Comparison of ENCODE assay signal across 28 mouse cellular contexts in genomic region chr10:84889096-84889846, GRCm38 (mm10). TPM values are rescaled to one million over a fixed set of nuclear protein-coding genes. Genes with fewer than 3 reads are reported as not detected.
DNase-seq lines count a peak whose midpoint lies in the region; ATAC-seq and TF ChIP-seq lines count a peak whose summit lies in the region.
"Had no signal": no experiment of that assay in that cellular context is flagged by ENCODE, and none has a peak within 500 bp of the region (broad histone marks: within the 10 kb centered on the region; RNA-seq: fewer than 3 reads in every experiment).

No protein-coding gene starts in this region.

- no peak overlapping the region for H3K4me2 ChIP-seq in hindbrain, embryonic 12.5 days (replicated peaks)
- H3K4me2 ChIP-seq in forebrain, embryonic 13.5 days, result 0 out of 2 replicates have a peak overlapping the region, but pooled peaks have one; percentile 5
- H3K4me2 ChIP-seq in midbrain, embryonic 13.5 days (replicated peaks), result no peak overlapping the region
- H3K4me2 ChIP-seq: embryonic facial prominence, embryonic 15.5 days; heart, embryonic 11.5 days; hindbrain, embryonic 14.5 days; intestine, embryonic 15.5 days; limb, embryonic 15.5 days; lung, embryonic 14.5 days had no signal

- no peak for DNase-seq in hindbrain, embryonic 10.5 days (ENCODE audit: low spot score)
- DNase-seq in brain, embryonic 14.5 days (ENCODE audit: low read depth), result peak; percentile 87
- no peak for DNase-seq in lung, postnatal 14 days
- no peak for DNase-seq in kidney, adult 8-10 months
- DNase-seq in kidney, postnatal 25 days, result no peak
- DNase-seq: cerebellum, adult 11-12 months; embryo, embryonic 11 days; gastrocnemius, postnatal 10 days; kidney, adult 9 months; kidney, postnatal 36 days; layer of hippocampus, postnatal 36 days; lung, embryonic 14.5 days; lung, postnatal 4 days; thymus, adult 18-20 months; thymus, postnatal 4 days had no signal

- peaks cover 3% of the 10 kb centered on the region; the same call in 1 of the 2 replicates for H3K4me1 ChIP-seq in hindbrain, embryonic 12.5 days
- no peaks in the 10 kb centered on the region for H3K4me1 ChIP-seq in hindbrain, embryonic 10.5 days (replicated peaks)
- H3K4me1 ChIP-seq in forebrain, embryonic 13.5 days, result peaks cover 18% of the 10 kb centered on the region
- H3K4me1 ChIP-seq in midbrain, embryonic 13.5 days (replicated peaks), result peaks cover 14% of the 10 kb centered on the region
- H3K4me1 ChIP-seq: embryonic facial prominence, embryonic 15.5 days had no signal

- H3K9ac ChIP-seq in hindbrain, embryonic 12.5 days, result no peak overlapping the region
- H3K9ac ChIP-seq in forebrain, embryonic 13.5 days, result no peak overlapping the region
- H3K9ac ChIP-seq in midbrain, embryonic 13.5 days (replicated peaks), result no peak overlapping the region
- H3K9ac ChIP-seq: embryonic facial prominence, embryonic 15.5 days; hindbrain, embryonic 14.5 days; intestine, embryonic 15.5 days; limb, embryonic 15.5 days; liver, embryonic 14.5 days; lung, embryonic 14.5 days had no signal

- no peak for TF ChIP-seq CTCF in brain, embryonic 14.5 days (IDR thresholded peaks at IDR 0.05; ENCODE audit: borderline replicate concordance, extremely low read depth, insufficient read depth, insufficient read length)

- 0 out of 2 replicates have a peak, but pooled peaks cover 11% of the 10 kb centered on the region for H3K36me3 ChIP-seq in hindbrain, embryonic 12.5 days
- H3K36me3 ChIP-seq in hindbrain, embryonic 10.5 days, result peaks cover 95% of the 10 kb centered on the region
- peaks cover 2% of the 10 kb centered on the region for H3K36me3 ChIP-seq in forebrain, embryonic 13.5 days (ENCODE audit: poor library complexity, severe bottlenecking)
- H3K36me3 ChIP-seq in midbrain, embryonic 13.5 days, result peaks cover 11% of the 10 kb centered on the region
- H3K36me3 ChIP-seq: embryonic facial prominence, embryonic 15.5 days; G1E; intestine, embryonic 15.5 days; limb, embryonic 15.5 days had no signal

- 56% methylated on average over 4 of the region's 4 CpGs for WGBS in hindbrain, embryonic 12.5 days
- WGBS in hindbrain, embryonic 10.5 days, result 65% methylated on average over 4 of the region's 4 CpGs
- 15% methylated on average over 4 of the region's 4 CpGs for WGBS in forebrain, embryonic 13.5 days
- WGBS in midbrain, embryonic 13.5 days, result 37% methylated on average over 4 of the region's 4 CpGs

- H3K27me3 ChIP-seq in hindbrain, embryonic 12.5 days, result no peaks in the 10 kb centered on the region
- H3K27me3 ChIP-seq in hindbrain, embryonic 10.5 days (ENCODE audit: insufficient read depth, poor library complexity, severe bottlenecking), result no peaks in the 10 kb centered on the region
- H3K27me3 ChIP-seq in forebrain, embryonic 13.5 days, result no peaks in the 10 kb centered on the region
- no peaks in the 10 kb centered on the region for H3K27me3 ChIP-seq in midbrain, embryonic 13.5 days
- H3K27me3 ChIP-seq: CH12.LX; embryonic facial prominence, embryonic 15.5 days; intestine, embryonic 15.5 days; limb, embryonic 15.5 days; Patski had no signal

- H3K9me3 ChIP-seq in hindbrain, embryonic 12.5 days (replicated peaks), result no peaks in the 10 kb centered on the region
- H3K9me3 ChIP-seq in hindbrain, embryonic 10.5 days, result no peaks in the 10 kb centered on the region
- no peaks in the 10 kb centered on the region for H3K9me3 ChIP-seq in forebrain, embryonic 13.5 days (replicated peaks)
- no peaks in the 10 kb centered on the region for H3K9me3 ChIP-seq in midbrain, embryonic 13.5 days
- H3K9me3 ChIP-seq: embryonic facial prominence, embryonic 15.5 days; G1E; intestine, embryonic 15.5 days; limb, embryonic 15.5 days had no signal

- H3K4me3 ChIP-seq in hindbrain, embryonic 12.5 days, result no peak overlapping the region
- no peak overlapping the region for H3K4me3 ChIP-seq in hindbrain, embryonic 10.5 days
- no peak overlapping the region for H3K4me3 ChIP-seq in forebrain, embryonic 13.5 days
- no peak overlapping the region for H3K4me3 ChIP-seq in midbrain, embryonic 13.5 days (replicated peaks)
- H3K4me3 ChIP-seq: embryonic facial prominence, embryonic 15.5 days; intestine, embryonic 15.5 days; limb, embryonic 15.5 days; myocyte had no signal

- no peak for ATAC-seq in hindbrain, embryonic 12.5 days (ENCODE audit: low FRiP score)
- peak; percentile 63 for ATAC-seq in forebrain, embryonic 13.5 days
- ATAC-seq in midbrain, embryonic 13.5 days, result peak; percentile 76
- ATAC-seq: intestine, embryonic 15.5 days; Patski had no signal

- 0 out of 2 replicates have a peak overlapping the region, but pooled peaks have one; percentile 40 for H3K27ac ChIP-seq in hindbrain, embryonic 12.5 days
- no peak overlapping the region for H3K27ac ChIP-seq in hindbrain, embryonic 10.5 days
- H3K27ac ChIP-seq in forebrain, embryonic 13.5 days, result no peak overlapping the region
- H3K27ac ChIP-seq in midbrain, embryonic 13.5 days, result peak overlapping the region; percentile 47
- H3K27ac ChIP-seq: embryonic facial prominence, embryonic 15.5 days; hindbrain, embryonic 14.5 days; intestine, embryonic 15.5 days; limb, embryonic 15.5 days; liver, embryonic 14.5 days had no signal

- no peak for TF ChIP-seq POLR2A in brain, embryonic 14.5 days (IDR thresholded peaks at IDR 0.05; ENCODE audit: borderline replicate concordance, extremely low read depth, insufficient read depth, insufficient read length, poor library complexity, severe bottlenecking)

RNA-seq across cellular contexts. Expression of gene Ric8b, which starts 28.1 kb away (rescaled TPM):
- 42.4 and 44.9 TPM in 2 replicates for polyA plus RNA-seq in hindbrain, embryonic 12.5 days (2016; fragmentation: Nextera tagmentation; extraction: Ambion mirVana)
- 27.4 and 29.5 TPM in 2 replicates for polyA plus RNA-seq in hindbrain, embryonic 10.5 days (2016; fragmentation: Nextera tagmentation; extraction: Ambion mirVana)
- polyA plus RNA-seq in brain, embryonic 14.5 days (2012; rRNA removed), result 48.0 and 52.1 TPM in 2 replicates
- polyA plus RNA-seq in forebrain, embryonic 13.5 days (2015; fragmentation: Nextera tagmentation; extraction: Ambion mirVana), result 34.2 and 36.0 TPM in 2 replicates
- polyA plus RNA-seq in midbrain, embryonic 13.5 days (2015; fragmentation: Nextera tagmentation; extraction: Ambion mirVana), result 44.9 and 49.9 TPM in 2 replicates

Comparison
In these comparisons a context has a peak if more than half of its experiments do, and no peak if none do; other contexts are left out.
1. H3K27ac ChIP-seq: peak in hindbrain, embryonic 12.5 days (single experiment) and midbrain, embryonic 13.5 days (single experiment); none in hindbrain, embryonic 10.5 days (single experiment) and forebrain, embryonic 13.5 days (single experiment).